Mouse (Mus musculus) embryonic facial prominence, embryonic 14.5 days (tissue): ENCODE data around the gene Ctnnd2. TPM values are rescaled to one million over a fixed set of nuclear protein-coding genes. Genes with fewer than 3 reads are reported as not detected.
A peak's percentile ranks its signal among the peaks of the same experiment; 100 is the strongest.

Source experiments
- ATAC-seq: fragments of 200-750 bp; cut with Nextera tagmentation; 2 replicates; pipeline ENCODE4 v1.8.0; 2017; ENCODE audit warnings: low read depth, moderate number of reproducible peaks, moderate TSS enrichment
- DNase-seq: peaks from one replicate; pipeline ENCODE4 v3.0.0-alpha.2; 2015; ENCODE audit warnings: low spot score
- H3K27ac ChIP-seq: fragments of 300-500 bp; sonication (generic); replicated peaks from 2 replicates; pipeline ENCODE4 v1.5.1; 2014; ENCODE audit warnings: low read depth, mild to moderate bottlenecking, low read length, moderate library complexity
- H3K27me3 ChIP-seq: fragments of 300-500 bp; sonication (generic); replicated peaks from 2 replicates; pipeline ENCODE4 v1.6.1; 2014; ENCODE audit warnings: low read length; ENCODE audit not compliant: control insufficient read depth, insufficient read depth
- H3K36me3 ChIP-seq: fragments of 300-500 bp; sonication (generic); 2 replicates; pipeline ENCODE4 v1.6.1; 2014; ENCODE audit warnings: low read length, mixed read lengths; ENCODE audit not compliant: control insufficient read depth, insufficient read depth
- H3K4me1 ChIP-seq: fragments of 300-500 bp; sonication (generic); 2 replicates; pipeline ENCODE4 v1.6.1; 2014; ENCODE audit warnings: antibody characterized with exemption, low read length; ENCODE audit not compliant: control insufficient read depth, insufficient read depth
- H3K4me2 ChIP-seq: fragments of 300-500 bp; sonication (generic); 2 replicates; pipeline ENCODE4 v1.6.1; 2014; ENCODE audit warnings: low read depth, mild to moderate bottlenecking, low read length, moderate library complexity, mixed read lengths
- H3K4me3 ChIP-seq: fragments of 300-500 bp; sonication (generic); 2 replicates; pipeline ENCODE4 v1.5.1; 2014; ENCODE audit warnings: low read depth, mild to moderate bottlenecking, low read length
- H3K9ac ChIP-seq: fragments of 300-500 bp; sonication (generic); 2 replicates; pipeline ENCODE4 v1.6.1; 2014; ENCODE audit warnings: low read depth, mild to moderate bottlenecking, low read length, moderate library complexity, mixed read lengths
- H3K9me3 ChIP-seq: fragments of 300-500 bp; sonication (generic); 2 replicates; pipeline ENCODE4 v1.6.1; 2016; ENCODE audit warnings: low read length; ENCODE audit not compliant: control insufficient read depth
- WGBS: fragments of 180-500 bp; shearing (Covaris S2); extraction: QIAGEN DNeasy Blood & Tissue Kit; methylation state at CpG from one replicate; pipeline ENCODE4 v1.1.7; 2014; 5-methylcytosine and 5-hydroxymethylcytosine counted together
- polyA plus RNA-seq: library from polyadenylated mRNA; unstranded; fragments of >200 nt; fragmentation: Nextera tagmentation; extraction: Ambion mirVana; gene quantifications from 2 replicates; pipeline ENCODE4 v1.2.1, GENCODE M21; 2014

Ctnnd2 gene
- polyA plus RNA-seq, 1 experiment from 2014 or later = 7.9 TPM

GRCm38 (mm10) chr15:30667819-30668587, 495.6 kb downstream of the Ctnnd2 start:
- H3K27ac ChIP-seq = no peak overlapping the region
- H3K27me3 ChIP-seq = no peaks in the 10 kb centered on the region
- H3K9me3 ChIP-seq = no peaks in the 10 kb centered on the region
- H3K4me3 ChIP-seq = no peak overlapping the region
- no peaks in the 10 kb centered on the region for H3K4me1 ChIP-seq
- no peak overlapping the region for H3K4me2 ChIP-seq
- 75% methylated on average over 7 of the region's 7 CpGs for WGBS
- no peak overlapping the region for H3K9ac ChIP-seq
- DNase-seq = no peak
- ATAC-seq = no peak
- H3K36me3 ChIP-seq = no peaks in the 10 kb centered on the region

GRCm38 (mm10) chr15:30681939-30682338, 509.5 kb downstream of the Ctnnd2 start:
- no peaks in the 10 kb centered on the region for H3K9me3 ChIP-seq
- no peak overlapping the region for H3K27ac ChIP-seq
- no peak overlapping the region for H3K4me2 ChIP-seq
- WGBS = 74% methylated on average over 4 of the region's 4 CpGs
- H3K4me1 ChIP-seq = no peaks in the 10 kb centered on the region
- no peaks in the 10 kb centered on the region for H3K27me3 ChIP-seq
- H3K4me3 ChIP-seq = no peak overlapping the region
- no peak for ATAC-seq
- H3K9ac ChIP-seq = no peak overlapping the region
- DNase-seq = no peak
- no peaks in the 10 kb centered on the region for H3K36me3 ChIP-seq

GRCm38 (mm10) chr15:30682360-30683119, 510.1 kb downstream of the Ctnnd2 start:
- Histone ChIP-seq H3K9ac (no peak overlapping the region), H3K4me1 (no peaks in the 10 kb centered on the region), H3K36me3 (no peaks in the 10 kb centered on the region), H3K4me2 (no peak overlapping the region), H3K27me3 (no peaks in the 10 kb centered on the region), H3K9me3 (no peaks in the 10 kb centered on the region), H3K27ac (no peak overlapping the region), H3K4me3 (no peak overlapping the region)
- WGBS = 79% methylated on average over 14 of the region's 14 CpGs
- no peak for DNase-seq
- no peak for ATAC-seq

GRCm38 (mm10) chr15:30686206-30687101, 514.1 kb downstream of the Ctnnd2 start:
- 37% methylated on average over 4 of the region's 4 CpGs for WGBS
- Histone ChIP-seq H3K36me3 (no peaks in the 10 kb centered on the region), H3K27me3 (no peaks in the 10 kb centered on the region), H3K4me1 (no peaks in the 10 kb centered on the region), H3K27ac (no peak overlapping the region), H3K9me3 (no peaks in the 10 kb centered on the region), H3K9ac (no peak overlapping the region), H3K4me2 (no peak overlapping the region), H3K4me3 (no peak overlapping the region)
- ATAC-seq = peak; percentile 90
- peak; percentile 66 for DNase-seq

GRCm38 (mm10) chr15:30693754-30694205, 521.4 kb downstream of the Ctnnd2 start:
- WGBS = 59% methylated on average over 6 of the region's 6 CpGs

GRCm38 (mm10) chr15:30694286-30694685, 521.9 kb downstream of the Ctnnd2 start:
- 73% methylated on average over 1 of the region's 1 CpGs for WGBS
- ATAC-seq (no peak), DNase-seq (no peak)
- Histone ChIP-seq H3K27me3 (no peaks in the 10 kb centered on the region), H3K9ac (no peak overlapping the region), H3K9me3 (no peaks in the 10 kb centered on the region), H3K4me2 (no peak overlapping the region), H3K4me3 (no peak overlapping the region), H3K36me3 (no peaks in the 10 kb centered on the region), H3K27ac (no peak overlapping the region), H3K4me1 (no peaks in the 10 kb centered on the region)

More at GRCm38 (mm10) chr15:30693754-30694205, 521.4 kb downstream of the Ctnnd2 start:
- no peaks in the 10 kb centered on the region for H3K9me3 ChIP-seq
- no peak overlapping the region for H3K4me2 ChIP-seq
- no peak overlapping the region for H3K27ac ChIP-seq
- no peaks in the 10 kb centered on the region for H3K27me3 ChIP-seq
- ATAC-seq (no peak; the same call in 1 of the 2 replicates), DNase-seq (no peak)
- no peaks in the 10 kb centered on the region for H3K36me3 ChIP-seq
- H3K4me1 ChIP-seq = no peaks in the 10 kb centered on the region
- H3K4me3 ChIP-seq = no peak overlapping the region
- H3K9ac ChIP-seq = no peak overlapping the region

- Histone ChIP-seq H3K9me3 (no peaks in the 10 kb centered on the region), H3K36me3 (no peaks in the 10 kb centered on the region)
- WGBS = 88% methylated on average over 6 of the region's 6 CpGs
Observed at GRCm38 (mm10) chr15:30695859-30696258, 523.5 kb downstream of the Ctnnd2 start.

GRCm38 (mm10) chr15:30697356-30697755, 525.0 kb downstream of the Ctnnd2 start:
- H3K27ac ChIP-seq = no peak overlapping the region
- ATAC-seq (no peak), DNase-seq (no peak)
- no peak overlapping the region for H3K4me2 ChIP-seq
- H3K4me3 ChIP-seq = no peak overlapping the region
- 75% methylated on average over 5 of the region's 5 CpGs for WGBS
- no peaks in the 10 kb centered on the region for H3K36me3 ChIP-seq
- no peak overlapping the region for H3K9ac ChIP-seq
- no peaks in the 10 kb centered on the region for H3K27me3 ChIP-seq
- no peaks in the 10 kb centered on the region for H3K4me1 ChIP-seq
- H3K9me3 ChIP-seq = no peaks in the 10 kb centered on the region

More at GRCm38 (mm10) chr15:30695859-30696258, 523.5 kb downstream of the Ctnnd2 start:
- ATAC-seq = no peak
- H3K27ac ChIP-seq = no peak overlapping the region
- no peak overlapping the region for H3K9ac ChIP-seq
- H3K4me1 ChIP-seq = no peaks in the 10 kb centered on the region
- H3K4me2 ChIP-seq = no peak overlapping the region
- no peak overlapping the region for H3K4me3 ChIP-seq
- no peak for DNase-seq
- no peaks in the 10 kb centered on the region for H3K27me3 ChIP-seq
